Mouse (Mus musculus) myocyte (in vitro differentiated cells): ENCODE measurements around the gene Zfp821.

Experiments
- MYOD1 ChIP-seq, 3 experiments: IDR thresholded peaks; one replicate each; pipeline ENCODE4 v1.6.1; 2011; ENCODE audit warnings: control low read depth in 2 of 3, low read depth in 2 of 3, mild to moderate bottlenecking in 2 of 3, moderate library complexity in 1 of 3; ENCODE audit not compliant: insufficient read length in 2 of 3, control insufficient read depth in 1 of 3
- MYOG ChIP-seq, 3 experiments: IDR thresholded peaks; one replicate each; pipeline ENCODE4 v1.6.1; 2011; ENCODE audit warnings: control low read depth in 2 of 3, low read depth in 2 of 3, mild to moderate bottlenecking in 2 of 3; ENCODE audit not compliant: insufficient read length in 2 of 3, control insufficient read depth in 1 of 3, insufficient read depth in 1 of 3
- POLR2A ChIP-seq: IDR thresholded peaks from one replicate; pipeline ENCODE4 v1.6.1; 2011; ENCODE audit warnings: low read depth, mild to moderate bottlenecking, control low read depth, moderate library complexity; ENCODE audit not compliant: insufficient read length
- USF1 ChIP-seq: IDR thresholded peaks from one replicate; pipeline ENCODE4 v1.6.1; 2011; ENCODE audit warnings: low read depth, mild to moderate bottlenecking, control low read depth, moderate library complexity

DNA sequence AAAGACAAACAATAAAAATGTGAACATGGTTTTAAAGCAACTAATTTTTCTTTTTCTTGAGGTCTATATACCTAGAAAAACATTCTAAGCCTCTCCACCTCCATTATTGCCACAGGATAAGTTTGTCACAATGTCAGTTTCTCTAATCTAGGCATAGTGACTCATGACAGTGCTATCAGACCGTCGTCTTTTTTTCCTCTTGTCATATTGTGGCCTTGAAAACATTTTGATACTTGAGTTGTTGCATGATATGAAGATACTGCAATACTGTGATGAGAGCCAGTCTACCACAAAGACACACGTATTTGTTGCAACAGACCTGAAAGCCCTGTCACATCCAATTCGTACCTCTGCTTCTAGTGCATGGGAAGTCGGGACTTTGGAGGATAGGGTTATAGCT is 9.6 kb downstream of the Zfp821 start:
- TF ChIP-seq POLR2A, result no peak
- no peak for TF ChIP-seq USF1
- TF ChIP-seq MYOG (IDR thresholded peaks at IDR 0.05; ENCODE audit: control insufficient read depth in 1 of 3, insufficient read depth in 1 of 3, insufficient read length in 2 of 3, low read depth in 2 of 3), result no peak
- TF ChIP-seq MYOD1 (IDR thresholded peaks at IDR 0.05; ENCODE audit: control insufficient read depth in 1 of 3, insufficient read length in 2 of 3, low read depth in 2 of 3), result no peak
